Mouse (Mus musculus) cerebellum, postnatal 14 days (tissue): Measurements from ENCODE around the gene Pfkm.

Source experiments
- DNase-seq, 2 experiments: peaks; one replicate each; pipeline ENCODE4 v3.0.0; 2021; ENCODE audit warnings: mixed read lengths in 2 of 2

The Pfkm gene

DNA sequence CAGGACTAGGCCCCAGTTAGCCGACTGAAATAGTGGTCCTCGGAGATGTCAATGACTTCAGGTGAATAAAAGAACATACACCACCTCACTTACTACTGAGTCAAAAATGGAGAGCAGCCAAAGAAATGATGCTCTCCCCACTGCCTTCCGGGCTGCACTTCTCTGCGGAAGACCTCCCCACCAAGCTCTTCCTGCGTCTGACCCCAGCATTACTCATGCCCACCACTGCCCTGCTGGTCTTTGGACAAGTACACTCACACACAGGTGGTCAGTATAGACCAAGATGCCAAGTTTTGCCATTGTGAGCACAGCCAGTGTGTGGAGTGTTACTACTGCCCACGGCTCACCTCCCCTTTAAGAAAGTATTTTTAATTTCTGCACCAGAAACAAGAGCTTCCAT, 10.0 kb downstream of the Pfkm start:
- no peak for DNase-seq

DNA sequence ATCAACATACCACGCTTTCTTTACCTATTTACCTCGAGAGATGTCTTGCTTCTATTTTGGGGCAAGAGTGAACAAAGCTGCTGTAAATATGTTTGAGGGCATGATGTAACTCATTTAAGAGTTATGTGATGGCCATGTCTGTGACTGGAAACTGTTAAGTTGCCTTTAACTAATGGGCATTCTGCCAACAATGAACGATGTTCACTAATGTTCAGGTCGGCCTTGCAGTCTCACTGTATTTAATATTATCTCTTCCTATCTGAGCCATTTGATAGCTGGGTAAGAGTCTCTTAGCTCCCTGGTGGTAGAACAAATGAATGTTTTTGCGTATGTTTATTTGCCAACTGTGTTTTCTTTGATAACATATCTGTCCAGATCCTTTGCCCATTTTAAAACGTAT, 14.1 kb downstream of the Pfkm start:
- no peak for DNase-seq

DNA sequence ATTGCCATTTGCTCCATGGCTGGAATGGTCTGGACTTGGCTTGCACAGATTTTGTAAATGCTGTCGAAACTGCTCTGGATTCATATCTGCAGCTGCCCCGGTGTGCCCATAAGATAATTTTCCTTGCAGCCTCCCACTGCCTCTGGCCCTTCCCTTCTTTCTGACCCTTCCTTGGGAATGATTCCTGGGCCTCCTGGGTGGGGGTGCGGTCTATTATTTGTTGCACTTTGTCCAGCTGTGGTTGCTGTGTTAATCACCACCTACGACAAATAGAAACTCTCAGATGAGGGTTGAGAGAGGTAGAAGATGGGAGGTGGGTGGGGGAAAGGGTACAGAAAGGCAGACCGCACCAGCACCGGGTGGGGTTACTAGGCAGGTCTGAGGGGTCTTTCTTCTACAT, 14.8 kb downstream of the Pfkm start:
- no peak for DNase-seq

DNA sequence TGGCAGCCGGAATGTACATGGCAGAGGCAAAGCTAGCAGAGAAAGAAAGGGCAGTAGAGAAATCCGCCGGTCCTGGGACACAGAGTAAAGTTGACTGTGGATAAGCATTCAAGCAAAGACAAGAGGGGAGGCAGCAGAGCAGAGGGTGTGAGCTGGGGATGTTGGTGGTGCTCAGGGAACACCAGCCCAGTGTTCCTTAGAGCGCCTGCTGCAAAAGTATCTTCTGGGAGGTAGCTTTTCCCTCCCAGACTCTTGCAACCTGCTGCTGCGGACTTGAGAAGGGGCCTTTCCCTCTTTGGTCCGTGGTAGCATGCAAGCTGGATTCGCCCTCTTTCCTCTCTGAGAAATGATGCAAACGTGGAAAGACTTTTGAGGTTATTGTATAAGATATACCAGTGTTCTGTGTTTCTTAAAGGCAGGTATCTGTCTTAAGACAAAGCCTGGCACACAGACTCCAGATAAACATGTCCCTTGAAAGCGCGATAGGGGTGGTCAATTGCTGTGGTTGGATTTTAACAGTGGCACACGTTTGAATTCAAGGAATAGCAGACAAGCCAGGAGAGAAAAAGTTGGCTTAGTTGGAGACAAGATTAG, 15.4 kb downstream of the Pfkm start:
- no peak for DNase-seq

DNA sequence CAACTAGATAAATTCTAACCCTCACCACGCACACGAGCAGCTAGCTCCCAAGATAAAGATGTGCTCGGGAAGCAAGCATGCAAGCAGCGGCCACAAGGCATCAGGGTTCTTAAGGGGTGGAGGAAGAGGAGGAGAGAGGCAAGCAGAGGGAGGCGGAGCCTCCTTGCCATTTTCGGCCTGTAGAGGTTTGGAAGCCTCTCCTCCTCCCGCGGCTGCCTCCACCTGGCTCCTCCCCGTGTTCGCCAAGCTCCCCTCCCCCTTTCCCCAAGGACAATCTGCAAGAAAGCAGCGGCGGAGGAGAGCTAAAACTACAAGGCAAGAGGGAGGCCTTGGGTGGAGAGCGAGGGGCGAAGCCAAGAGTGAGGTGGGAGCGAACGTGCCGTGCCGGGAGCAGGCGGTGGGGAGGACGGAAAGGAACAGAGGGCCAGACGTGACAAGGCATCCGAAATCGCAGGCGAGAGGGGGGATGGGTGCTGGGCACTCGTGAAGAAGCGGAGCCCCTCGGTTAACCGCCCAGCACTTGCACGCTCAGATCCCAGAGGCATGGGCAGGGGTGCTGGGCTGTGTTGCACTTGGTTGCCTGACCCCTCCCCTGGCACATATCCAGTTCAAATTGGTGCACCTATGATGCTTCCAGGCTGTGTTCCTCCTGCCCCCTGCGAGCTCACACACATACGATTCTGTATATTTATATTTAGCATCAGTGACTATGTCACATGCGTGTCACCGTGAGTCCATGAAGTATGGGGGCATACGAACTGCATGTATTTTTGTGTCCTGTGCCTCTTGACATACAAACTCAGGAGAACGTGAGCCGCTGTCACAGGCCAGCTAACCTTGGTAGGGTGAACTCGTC, 16.1 kb downstream of the Pfkm start:
- peak; percentile 88 to 91 for DNase-seq

DNA sequence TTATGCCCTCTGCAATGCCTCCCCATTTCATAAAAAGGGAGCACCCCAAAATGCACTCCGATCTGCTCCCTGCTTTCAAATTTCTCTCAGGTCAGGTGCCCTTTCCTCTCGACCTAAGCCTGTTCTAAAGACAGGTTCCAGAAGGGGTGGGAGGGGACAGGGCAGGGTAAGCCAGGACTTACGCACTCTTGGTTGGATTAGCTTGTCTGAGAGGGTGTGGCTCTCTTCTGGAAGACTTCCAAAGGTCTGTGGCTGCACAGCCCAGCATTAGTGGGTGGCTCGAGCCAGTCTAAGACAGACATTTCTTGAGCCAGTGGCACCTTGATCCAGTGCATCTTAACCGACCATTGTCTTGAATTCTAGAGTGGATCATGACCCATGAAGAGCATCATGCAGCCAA, 19.4 kb downstream of the Pfkm start:
- DNase-seq, result no peak

DNA sequence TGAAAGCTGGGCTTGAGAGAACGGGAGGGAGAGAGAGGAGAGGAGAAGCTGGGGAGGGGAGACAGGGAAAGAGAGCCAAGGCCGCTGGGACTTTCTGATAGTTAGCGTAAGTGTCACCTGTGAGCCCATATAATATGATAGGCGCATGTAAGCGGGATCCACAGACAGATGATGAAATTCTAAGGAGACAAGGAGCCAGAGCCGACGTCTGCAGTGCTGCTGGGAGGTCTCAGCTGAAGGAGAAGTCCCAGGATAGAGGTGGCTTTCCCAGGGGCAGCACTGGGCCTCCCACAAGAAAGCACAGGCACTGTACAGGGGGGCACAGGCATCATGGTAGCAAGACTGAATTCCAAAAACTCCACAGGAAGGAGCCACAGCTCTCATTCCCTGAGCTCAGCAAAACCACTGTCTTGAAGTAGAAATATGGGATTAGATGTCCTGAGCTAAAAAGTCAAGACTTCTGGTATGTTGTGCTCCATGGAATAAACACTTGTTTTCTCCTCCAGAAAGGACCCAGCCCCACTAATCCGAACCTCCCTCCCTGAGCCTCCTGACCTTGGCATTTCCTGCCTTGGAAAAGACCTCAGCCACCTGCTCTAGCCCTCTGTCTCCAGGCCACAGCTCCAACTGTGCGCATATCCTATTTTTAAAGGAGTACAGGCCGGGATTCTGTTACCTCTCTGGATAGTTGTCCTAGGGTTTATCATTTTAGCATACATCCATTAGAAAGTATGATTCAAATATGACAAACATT, 21.9 kb downstream of the Pfkm start:
- peak; percentile 28 to 47 for DNase-seq

DNA sequence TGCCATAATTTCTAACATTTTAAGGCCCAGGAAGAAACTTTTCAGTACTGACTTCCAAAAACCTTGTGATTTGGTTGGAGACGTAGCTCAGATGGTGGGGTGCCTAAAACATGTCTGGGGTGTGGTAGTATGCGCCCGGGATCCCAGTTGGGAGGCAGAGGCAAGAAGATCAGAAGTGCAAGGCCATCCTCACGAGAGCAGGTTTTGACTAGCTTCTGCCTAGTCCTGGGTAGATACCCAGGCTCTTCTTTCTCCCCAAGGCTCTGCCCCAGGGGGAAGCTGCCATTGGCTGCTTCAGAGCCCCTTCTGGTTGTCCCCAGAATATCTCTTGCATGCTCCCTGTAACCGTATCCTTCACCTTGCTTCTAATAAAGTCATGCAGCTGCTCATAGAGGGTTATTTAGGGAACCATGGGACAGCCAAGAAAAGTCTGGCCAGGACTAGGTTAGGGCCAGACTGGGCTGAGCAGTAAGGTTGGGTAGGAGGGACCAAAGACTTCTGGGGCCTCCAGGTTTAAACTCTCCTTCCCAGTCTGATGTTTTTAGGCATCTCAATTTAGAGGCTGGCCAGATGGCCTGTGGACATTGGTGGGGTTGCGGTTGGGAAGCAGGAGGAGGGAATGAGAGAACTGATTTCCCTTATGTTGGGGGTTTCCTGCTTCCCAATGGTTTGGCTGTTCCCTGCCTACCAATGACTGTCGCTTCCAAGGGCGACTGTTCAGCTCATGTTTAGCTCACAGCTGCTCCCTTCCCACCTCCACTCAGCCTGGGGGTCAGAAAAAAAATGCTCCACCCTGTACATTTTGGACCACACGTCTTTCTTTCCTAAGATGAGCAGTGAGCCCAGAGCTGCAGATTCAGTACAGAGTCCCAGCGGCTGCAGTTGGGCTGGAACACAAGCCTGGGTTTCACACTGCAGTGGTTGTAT, 22.7 kb downstream of the Pfkm start:
- no peak for DNase-seq

DNA sequence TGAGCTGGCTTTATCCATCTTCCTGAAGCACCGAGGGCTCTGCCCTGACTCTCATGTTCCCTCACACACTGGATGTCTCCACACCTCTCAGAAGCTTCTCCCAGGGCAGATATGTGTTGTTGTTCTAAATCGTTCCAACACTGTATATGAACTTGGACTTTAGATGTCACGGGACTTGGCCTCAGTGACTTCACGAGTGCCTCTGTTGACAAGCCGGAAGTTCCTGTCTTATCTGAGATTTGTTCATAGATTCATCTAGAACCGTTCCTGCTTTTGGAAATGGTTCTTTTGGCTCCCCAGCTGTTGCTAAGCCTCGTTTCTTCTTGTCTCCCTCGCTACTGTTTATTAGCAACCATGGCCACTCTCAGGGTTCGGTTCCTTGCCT, 23.4 kb downstream of the Pfkm start:
- no peak for DNase-seq

DNA sequence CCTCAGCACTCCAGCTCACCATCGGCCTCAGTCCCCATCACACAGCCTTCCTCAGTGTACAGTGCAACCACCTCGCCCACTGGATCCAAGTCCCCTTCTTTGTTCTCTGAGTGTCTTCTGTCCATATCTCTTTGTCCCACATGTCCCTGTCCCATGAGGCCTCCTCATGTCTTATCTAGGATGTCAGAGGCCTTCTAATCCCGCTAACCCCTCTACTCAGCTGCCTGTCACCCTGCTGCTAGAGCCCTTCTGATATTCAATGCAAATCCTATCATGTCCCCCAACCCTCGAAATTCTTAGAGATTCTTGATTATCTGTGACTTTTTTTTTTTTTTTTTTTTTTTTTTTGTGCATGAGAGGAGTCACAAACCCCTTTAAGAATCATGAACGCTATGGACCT, 23.9 kb downstream of the Pfkm start:
- no peak for DNase-seq

DNA sequence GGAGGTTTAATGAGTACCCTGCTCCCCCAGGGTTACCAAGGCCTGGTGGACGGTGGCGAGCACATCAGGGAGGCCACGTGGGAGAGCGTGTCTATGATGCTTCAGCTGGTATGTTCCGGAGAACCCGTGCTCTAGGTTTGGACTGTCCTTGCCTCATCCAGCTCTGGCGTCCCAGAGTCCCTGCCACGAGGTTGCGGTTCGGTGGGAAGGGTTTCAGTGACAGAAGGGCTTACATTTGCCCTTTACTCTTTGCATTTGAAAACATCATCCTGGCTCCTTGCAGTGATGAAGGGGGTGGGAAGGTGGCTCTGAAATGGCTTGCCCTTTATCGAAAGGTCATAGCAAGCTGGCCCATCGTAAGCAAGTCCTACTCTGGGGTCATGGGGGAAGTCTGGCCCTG, 27.0 kb downstream of the Pfkm start:
- DNase-seq, result no peak

DNA sequence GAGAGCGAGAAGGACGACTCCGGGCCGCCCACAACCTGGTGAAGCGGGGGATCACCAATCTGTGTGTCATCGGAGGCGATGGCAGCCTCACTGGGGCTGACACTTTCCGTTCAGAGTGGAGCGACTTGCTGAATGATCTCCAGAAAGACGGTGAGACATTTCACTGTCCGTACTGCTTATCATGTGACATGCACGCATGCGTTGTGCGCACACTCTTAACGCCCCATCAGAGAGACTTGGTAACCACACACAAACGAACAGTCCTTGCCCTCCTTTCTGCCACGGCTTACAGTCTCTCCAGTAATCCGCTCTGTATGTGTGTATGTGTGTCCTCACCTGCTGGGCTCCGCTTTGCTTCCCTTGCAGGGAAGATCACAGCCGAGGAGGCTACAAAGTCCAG, 28.4 kb downstream of the Pfkm start:
- DNase-seq, result no peak

DNA sequence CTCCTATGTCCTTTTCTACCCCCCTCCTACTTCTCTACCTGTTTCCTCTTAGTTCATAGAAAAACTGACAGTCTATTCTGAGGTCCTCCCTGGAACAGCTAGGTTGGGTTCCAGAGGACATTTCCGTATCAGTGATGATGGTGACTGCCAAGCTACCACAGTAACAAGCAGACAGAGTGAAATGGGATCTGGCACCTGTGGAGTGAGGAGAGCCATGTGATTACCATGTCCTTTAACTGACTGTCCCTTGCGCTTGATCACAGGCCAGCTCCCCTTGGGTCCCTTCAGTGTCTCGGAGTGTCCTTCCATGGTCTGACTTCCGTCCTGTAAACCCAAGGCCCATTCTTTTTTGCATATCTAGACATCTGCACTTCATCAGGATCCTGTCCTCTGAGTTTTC, 38.6 kb downstream of the Pfkm start:
- no peak for DNase-seq

DNA sequence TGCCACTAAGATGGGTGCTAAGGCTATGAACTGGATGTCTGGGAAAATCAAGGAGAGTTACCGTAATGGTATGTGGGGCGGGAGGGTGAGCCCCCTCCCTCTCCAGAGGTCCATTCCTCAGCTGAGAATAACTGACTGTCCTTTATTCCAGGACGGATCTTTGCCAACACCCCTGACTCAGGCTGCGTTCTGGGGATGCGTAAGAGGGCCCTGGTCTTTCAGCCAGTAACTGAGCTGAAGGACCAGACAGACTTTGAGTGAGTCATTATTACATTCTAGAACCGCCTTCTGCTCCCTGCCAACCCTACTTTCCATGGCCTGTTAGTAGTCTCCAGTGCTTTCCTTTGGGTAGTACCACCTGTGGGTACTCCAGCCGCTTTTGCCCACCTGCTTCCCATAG, 39.1 kb downstream of the Pfkm start:
- DNase-seq, result no peak

DNA sequence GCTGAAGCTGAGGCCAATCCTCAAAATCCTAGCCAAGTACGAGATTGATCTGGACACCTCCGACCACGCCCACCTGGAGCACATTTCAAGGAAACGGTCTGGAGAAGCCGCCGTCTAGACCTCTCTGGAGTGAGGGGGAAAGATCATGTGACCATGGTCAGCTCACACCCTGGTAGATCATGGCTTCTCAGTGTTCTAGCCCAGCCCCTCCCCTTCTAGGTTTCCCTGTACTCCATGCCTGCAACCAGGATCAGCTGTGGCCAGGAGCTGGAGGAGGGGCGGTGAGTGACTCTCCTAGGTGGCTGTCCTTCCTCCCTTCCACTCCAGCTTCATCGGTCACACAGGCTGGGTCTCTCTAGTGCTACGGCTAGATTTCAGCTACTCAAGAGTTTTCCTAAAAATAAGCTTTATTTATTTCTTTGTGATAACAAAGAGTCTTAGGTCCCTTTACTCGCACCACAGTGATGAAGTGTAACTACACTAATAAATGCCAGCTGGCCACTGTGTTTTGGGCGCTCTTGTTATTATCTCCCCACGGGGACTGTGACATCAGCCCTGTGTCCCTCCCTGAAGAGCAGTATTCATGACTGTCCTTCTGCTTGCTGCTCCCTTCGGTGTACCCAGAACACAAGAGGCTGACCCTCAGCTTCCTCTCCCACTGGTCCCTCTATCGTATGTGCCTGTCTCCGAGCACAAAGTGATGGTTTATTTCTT, 39.7 kb downstream of the Pfkm start:
- no peak for DNase-seq

DNA sequence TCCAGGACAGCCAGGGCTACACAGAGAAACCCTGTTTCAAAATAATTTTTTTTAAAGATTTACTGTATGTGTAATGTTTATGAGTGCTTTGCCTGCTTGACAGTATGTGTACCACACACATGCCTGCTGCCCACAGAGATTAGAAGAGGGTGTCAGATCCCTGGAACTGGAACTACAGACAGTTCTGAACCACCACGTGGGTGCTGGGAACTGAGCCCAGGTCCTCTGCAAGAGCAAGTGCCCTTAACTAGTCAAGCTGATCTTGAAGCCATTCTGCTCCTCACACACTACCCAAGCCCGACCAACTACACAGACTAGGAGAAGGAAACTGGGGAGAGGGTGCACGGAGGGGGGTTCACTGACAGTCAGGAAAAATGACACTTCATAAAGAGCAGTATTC, 41.1 kb downstream of the Pfkm start:
- DNase-seq, result no peak

DNA sequence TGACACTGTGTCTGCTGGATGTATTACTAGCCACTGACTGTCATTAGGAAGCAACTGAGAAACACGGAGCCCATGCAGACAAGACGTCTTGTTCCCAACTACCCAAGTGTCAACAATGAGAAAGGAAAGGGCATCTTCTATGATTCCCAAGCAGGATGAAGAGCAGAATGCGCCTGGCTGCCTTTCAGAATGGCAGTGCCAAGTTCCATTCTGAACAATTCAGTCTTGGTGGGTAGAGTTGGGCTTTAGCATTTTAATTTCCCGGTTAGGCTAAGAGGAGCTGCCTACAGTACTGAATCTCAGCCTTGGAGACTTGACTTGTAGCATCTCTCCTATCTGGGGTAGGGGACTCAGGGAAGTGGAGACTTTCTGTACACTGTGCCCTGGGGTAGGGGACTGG, 41.6 kb downstream of the Pfkm start:
- DNase-seq, result no peak

DNA sequence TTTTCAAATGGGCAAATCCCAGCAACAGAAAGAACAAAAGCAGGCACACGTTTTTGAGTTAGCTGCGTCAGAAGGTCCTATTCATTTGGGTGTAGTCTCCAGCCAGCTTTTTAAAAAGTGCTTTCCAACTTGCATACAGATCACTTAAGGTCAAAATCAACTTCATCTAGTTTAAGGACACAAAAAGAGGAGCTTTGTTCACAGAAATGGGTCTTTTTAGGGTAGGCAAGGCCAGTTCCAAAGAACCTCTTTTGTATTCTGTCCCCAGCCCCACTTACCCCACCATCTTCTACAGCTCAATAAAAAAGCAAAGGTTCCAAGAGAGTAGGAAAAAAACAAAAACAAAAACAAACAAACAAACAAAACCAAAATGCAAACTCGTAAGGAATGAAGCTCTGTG, 42.3 kb downstream of the Pfkm start:
- no peak for DNase-seq

DNA sequence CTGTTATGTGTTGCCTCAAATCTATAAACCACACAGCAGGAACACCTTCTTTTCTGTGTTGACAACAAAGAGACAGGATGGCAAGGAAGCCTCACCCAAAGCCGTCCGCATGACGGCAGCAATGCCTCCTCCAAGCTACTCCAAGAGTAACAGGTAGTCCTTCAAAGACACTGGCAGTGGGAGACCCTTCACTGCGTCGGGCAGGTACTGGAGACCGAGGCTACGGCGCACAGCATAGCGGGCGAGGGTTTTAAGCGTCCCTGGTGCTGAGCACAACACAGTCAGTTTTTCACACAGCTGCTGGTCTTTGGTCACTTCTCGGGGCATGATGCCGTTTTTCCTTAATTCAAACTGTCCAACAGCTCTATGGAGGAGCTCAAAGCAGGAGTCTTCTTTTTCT, 43.3 kb downstream of the Pfkm start:
- DNase-seq, result no peak

DNA sequence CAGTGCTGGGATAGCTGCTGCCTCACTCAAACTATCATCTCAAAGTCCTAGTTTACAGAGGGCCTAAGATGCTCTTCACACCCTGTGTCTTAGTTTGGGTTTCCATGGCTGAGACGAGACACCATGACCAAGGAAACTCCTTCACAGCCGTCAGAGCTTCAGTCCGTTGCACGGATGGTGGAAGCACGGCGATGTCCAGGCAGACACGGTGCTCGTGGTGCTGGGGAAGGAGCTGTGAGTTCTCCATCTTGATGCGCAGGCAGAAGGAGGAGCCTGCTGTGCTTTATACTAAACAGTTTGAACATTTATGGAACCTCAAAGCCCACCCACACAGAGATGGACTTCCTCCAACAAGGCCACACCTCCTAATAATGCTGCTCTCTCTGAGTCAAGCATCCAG, 44.5 kb downstream of the Pfkm start:
- no peak for DNase-seq

DNA sequence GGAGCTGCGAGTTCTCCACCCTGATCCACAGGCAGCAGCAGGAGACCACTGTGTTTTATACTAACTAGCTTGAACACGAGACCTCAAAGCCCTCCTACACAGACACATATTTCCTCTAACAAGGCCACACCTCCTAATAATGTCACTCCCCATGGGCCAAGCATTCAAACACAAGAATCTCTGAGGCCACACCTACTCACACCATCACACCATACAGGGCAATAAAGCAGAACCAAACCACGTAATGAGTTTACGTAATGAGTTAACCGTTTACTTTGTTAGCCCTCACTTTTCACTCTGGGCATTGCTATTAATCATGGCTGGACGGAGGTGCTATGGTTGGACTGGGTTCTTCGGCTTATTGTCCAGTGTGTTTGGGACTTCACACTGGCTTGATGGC, 47.4 kb downstream of the Pfkm start:
- DNase-seq, result no peak

DNA sequence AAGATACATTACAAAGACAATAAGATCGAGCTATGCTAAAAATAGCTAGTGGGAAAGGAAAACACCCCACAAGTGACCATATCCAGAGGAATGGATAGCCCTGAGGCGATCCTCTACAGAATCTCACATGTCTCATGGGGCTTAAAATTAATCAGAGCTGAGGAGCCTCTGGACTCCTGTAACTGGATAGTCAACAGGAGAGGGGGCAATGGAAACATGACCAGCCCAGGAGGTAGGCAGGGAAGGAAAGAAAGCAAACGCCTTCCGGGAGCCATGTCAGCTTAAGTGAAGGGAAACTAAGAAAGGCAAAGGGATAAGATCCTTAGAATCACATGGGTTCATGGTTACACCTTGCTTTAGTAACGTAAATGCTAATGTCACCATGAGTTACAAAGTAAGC, 48.4 kb downstream of the Pfkm start:
- no peak for DNase-seq
